Mouse (Mus musculus): ENCODE measurements around the gene Dnajc15. TPM values are rescaled to one million over a fixed set of nuclear protein-coding genes. Genes with fewer than 3 reads are reported as not detected.

Gene Dnajc15
- polyA plus RNA-seq (2016; fragmentation: Nextera tagmentation; extraction: Ambion mirVana): 60.8 and 62.5 TPM in 2 replicates

DNA sequence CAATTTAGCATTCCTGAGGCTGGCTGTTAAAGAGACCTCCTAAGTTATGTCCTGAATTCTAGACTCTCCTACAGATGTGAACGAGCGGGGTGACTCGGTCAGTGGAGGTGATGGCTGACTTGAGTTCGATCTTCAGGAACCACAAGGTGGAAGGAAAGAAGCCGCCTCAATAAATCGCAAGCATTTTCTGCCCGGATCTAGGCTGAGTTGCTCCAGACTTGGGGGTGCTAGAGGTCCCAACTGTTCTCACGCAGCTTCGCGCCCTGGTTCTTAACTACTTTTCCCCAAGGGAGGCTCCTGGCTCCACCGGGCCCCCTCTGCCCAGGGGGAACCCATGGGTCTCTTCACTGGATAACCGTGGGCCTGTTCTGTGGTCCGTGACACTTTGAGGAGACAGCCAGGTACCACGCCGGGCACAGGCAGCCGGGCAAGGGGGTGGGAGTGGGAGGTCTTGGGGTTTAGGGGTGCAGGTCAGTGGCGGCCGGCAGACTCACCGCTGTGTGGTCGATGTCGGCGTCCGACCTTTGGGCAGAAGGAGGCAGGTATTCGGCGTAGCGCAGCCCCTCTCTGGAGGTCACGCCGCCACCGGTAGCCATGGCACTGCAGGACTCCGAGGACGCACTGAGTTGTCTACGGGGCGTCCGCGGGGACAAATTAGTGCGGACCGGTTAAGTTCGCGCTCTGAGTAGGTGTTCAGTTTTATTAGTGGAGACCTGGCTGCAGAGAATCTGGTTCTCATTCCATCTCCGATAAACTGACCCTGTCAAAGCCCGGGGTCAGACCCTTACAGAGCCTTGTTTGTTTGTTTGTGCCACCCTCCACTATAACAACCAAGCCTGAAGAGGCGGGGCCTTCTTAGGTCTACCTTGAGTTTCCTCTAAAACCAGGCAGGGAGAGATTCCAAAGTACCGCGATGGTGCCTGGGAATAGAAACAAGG lies at the start of gene Dnajc15:
TSS of gene Dnajc15 (minus strand) at position 822 of the 938 bp plus-strand sequence.
- H3K9me3 ChIP-seq (replicated peaks): no peaks in the 10 kb centered on the region
- peaks cover 7% of the 10 kb centered on the region for H3K4me1 ChIP-seq
- H3K9ac ChIP-seq: peak within 1 kb of the TSS; percentile 79
- H3K27ac ChIP-seq: peak within 1 kb of the TSS; percentile 48; the same call in 1 of the 2 replicates
- 2% methylated on average over 44 of the region's 44 CpGs for WGBS (ENCODE audit: insufficient replicate concordance)
- H3K36me3 ChIP-seq: no peaks in the 10 kb centered on the region
- H3K4me3 ChIP-seq: peak within 1 kb of the TSS; percentile 76
- H3K27me3 ChIP-seq (replicated peaks): no peaks in the 10 kb centered on the region
- ATAC-seq: peak; percentile 91
- H3K4me2 ChIP-seq: peak within 1 kb of the TSS; percentile 78

DNA sequence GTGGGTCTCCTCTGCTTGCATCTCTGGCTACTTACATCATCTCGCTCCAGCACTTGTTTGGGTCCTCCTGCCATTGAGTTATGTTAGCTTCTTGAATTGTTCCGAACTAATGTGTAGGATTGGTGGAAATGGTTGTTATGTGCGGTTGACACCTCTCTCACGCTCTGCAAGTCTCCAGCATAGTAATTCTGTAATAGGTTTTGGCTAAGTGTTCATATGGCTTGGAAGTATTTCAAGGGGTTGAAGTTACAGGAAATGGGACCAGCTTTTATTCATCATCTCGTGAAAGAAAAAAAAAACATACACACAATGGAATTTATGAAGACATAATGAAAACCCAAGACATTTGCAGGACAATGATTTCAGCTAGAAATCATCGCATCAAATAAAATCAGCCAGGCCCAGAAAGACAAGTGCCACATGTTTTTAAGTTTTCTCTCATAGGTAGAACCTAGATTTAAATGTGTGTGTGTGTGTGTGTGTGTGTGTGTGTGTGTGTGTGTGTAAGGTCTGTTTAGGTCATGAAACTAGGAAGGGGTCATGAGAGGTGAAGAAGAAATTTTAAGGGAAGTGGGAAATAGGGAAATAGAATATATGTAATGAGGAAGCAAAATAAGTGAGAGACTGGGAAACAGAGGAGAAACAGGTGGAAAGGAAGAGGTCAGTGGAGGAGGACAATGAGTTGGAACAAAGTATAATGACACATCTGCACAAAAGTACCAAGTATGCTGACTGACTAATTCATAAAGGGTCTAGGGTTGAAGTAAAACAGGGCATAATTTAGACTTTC lies 48.3 kb upstream of the Dnajc15 start:
- Histone ChIP-seq H3K27me3 (replicated peaks) (no peaks in the 10 kb centered on the region), H3K9me3 (replicated peaks) (no peaks in the 10 kb centered on the region), H3K36me3 (no peaks in the 10 kb centered on the region), H3K4me3 (no peak overlapping the region), H3K27ac (no peak overlapping the region), H3K4me1 (no peaks in the 10 kb centered on the region), H3K9ac (no peak overlapping the region), H3K4me2 (no peak overlapping the region)
- WGBS (ENCODE audit: insufficient replicate concordance): 72% methylated on average over 6 of the region's 6 CpGs
- ATAC-seq: no peak

DNA sequence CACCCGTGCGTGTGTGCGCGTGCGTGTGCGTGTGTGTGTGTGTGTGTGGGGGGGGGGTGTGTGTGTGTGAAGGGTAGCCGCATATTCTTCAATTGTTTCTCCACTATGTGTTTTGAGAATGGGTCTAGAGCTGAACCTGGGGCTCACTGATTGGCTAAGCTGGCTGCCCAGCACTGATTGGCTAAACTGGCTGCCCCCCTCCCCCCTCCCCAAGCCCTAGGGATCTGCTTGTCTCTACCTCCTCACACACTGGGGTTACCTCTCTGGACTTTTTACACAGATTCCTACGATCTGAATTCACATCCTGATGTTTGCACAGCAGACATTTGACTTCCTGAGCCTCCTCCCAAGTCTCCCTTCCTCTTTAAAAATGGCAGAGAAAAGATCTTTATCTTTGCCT lies 46.7 kb upstream of the Dnajc15 start:
- H3K36me3 ChIP-seq: no peaks in the 10 kb centered on the region
- 68% methylated on average over 8 of the region's 8 CpGs for WGBS (ENCODE audit: insufficient replicate concordance)
- no peak overlapping the region for H3K9ac ChIP-seq
- no peak overlapping the region for H3K27ac ChIP-seq
- no peaks in the 10 kb centered on the region for H3K27me3 ChIP-seq (replicated peaks)
- H3K9me3 ChIP-seq (replicated peaks): no peaks in the 10 kb centered on the region
- H3K4me3 ChIP-seq: no peak overlapping the region
- no peak for ATAC-seq
- H3K4me1 ChIP-seq: no peaks in the 10 kb centered on the region
- no peak overlapping the region for H3K4me2 ChIP-seq

DNA sequence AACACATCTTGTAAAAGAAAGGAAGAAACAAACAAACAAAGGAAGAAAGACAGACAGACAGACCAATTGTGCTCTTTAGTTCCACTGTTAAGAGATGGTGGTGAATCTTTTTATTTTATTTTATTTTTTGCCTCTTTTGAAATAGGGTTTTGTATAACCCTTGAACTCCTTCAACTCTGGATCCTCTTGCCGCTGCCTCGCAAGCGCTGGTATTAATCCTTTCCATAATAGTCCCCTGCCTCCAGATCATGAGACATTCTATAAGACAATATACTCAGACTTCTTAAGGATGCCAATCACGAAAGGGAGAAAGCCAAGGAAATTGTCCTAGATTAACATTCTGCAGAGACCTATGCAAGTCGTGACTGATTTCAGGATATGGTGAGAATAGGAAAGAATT lies 40.9 kb upstream of the Dnajc15 start:
- 77% methylated on average over 5 of the region's 5 CpGs for WGBS (ENCODE audit: insufficient replicate concordance)
- no peak overlapping the region for H3K9ac ChIP-seq

DNA sequence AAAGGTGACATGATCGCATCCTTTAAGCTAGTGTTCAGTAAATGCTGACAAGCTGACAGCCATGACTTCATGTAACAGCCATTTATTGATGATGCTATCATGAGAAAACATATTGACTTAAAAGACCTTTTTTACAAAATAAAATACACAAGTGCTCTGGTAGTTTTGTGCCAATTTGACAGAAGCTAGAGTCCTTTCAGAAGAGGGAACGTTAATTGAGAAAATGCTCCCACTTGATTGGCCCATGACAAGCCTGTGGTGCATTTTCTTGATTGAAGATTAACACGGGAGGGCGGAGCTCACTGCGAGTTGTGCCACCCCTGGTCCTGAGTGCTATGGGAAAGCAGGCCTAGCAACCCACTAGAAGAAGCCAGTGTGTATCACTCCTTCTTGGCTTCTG lies 31.7 kb upstream of the Dnajc15 start:
- Histone ChIP-seq H3K27me3 (replicated peaks) (no peaks in the 10 kb centered on the region), H3K4me3 (no peak overlapping the region), H3K9ac (no peak overlapping the region), H3K4me2 (no peak overlapping the region), H3K4me1 (no peaks in the 10 kb centered on the region), H3K9me3 (replicated peaks) (no peaks in the 10 kb centered on the region), H3K36me3 (no peaks in the 10 kb centered on the region), H3K27ac (no peak overlapping the region)
- 68% methylated on average over 5 of the region's 5 CpGs for WGBS (ENCODE audit: insufficient replicate concordance)
- ATAC-seq: no peak

More for the DNA sequence above, 40.9 kb upstream of the Dnajc15 start:
- H3K4me1 ChIP-seq: no peaks in the 10 kb centered on the region
- no peak overlapping the region for H3K4me3 ChIP-seq
- no peaks in the 10 kb centered on the region for H3K9me3 ChIP-seq (replicated peaks)
- H3K36me3 ChIP-seq: no peaks in the 10 kb centered on the region
- no peaks in the 10 kb centered on the region for H3K27me3 ChIP-seq (replicated peaks)
- H3K27ac ChIP-seq: no peak overlapping the region
- ATAC-seq: no peak
- no peak overlapping the region for H3K4me2 ChIP-seq

DNA sequence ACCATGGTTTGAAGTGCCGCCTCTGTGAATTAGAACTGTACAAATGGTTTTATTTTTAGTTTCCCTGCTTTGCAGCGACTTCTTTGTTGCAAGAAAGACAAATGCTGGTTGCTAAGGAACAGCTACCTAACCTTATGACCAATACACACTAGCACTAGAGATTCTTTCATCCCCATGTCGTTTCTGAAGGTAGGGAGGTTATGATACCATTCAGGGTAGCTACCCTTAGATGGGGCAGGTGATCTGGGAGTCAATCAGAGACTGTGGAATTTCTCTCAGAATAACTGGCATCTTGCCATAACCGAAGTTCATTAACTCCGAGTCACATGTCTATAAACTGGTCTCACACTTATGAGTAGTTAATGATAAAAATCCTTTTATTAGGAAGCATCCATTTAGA lies 30.5 kb upstream of the Dnajc15 start:
- Histone ChIP-seq H3K4me2 (no peak overlapping the region), H3K27ac (no peak overlapping the region), H3K9ac (no peak overlapping the region), H3K36me3 (no peaks in the 10 kb centered on the region), H3K9me3 (replicated peaks) (no peaks in the 10 kb centered on the region), H3K27me3 (replicated peaks) (no peaks in the 10 kb centered on the region), H3K4me1 (no peaks in the 10 kb centered on the region), H3K4me3 (no peak overlapping the region)
- no peak for ATAC-seq
- whole genome bisulfite sequencing (ENCODE audit: insufficient replicate concordance): 65% methylated on average over 5 of the region's 5 CpGs

DNA sequence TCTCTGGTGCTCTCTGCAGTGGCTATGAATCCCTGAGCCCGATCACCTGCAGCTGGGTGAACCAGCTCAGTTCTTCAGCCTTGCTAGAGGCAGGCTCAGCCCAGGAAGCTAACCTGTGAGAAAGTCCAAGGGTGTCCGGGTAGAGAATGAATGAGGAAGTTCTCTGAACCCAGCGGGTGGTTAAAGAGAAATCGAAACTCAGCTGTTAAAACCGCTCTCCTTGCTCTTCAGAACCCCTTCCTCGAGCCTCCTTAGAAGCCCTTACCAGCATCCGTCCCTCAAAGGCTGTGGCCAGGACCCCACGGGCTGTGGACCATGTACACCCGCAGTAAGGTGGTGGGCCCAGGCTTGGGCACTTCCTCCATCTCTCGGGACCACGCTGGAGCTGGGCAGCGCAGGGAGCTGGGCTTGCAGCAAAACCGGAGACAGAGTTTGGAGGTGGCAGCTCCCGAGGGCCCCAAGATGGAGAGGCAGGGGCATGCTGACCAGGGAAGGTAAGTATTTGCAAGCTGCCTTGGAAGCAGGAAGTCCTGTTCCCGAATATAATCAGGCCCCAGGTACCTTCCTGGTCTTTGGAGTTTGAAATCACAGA lies 29.3 kb upstream of the Dnajc15 start, which contains the start of gene Epsti1:
TSS of gene Epsti1 (plus strand) at position 69 of the 592 bp plus-strand sequence.
- no peak for ATAC-seq
- Histone ChIP-seq H3K4me1 (no peaks in the 10 kb centered on the region), H3K4me3 (peak within 1 kb of the TSS; percentile 37), H3K27ac (no peak within 1 kb of the TSS), H3K27me3 (replicated peaks) (no peaks in the 10 kb centered on the region), H3K9ac (no peak within 1 kb of the TSS), H3K9me3 (replicated peaks) (no peaks in the 10 kb centered on the region), H3K36me3 (no peaks in the 10 kb centered on the region), H3K4me2 (peak within 1 kb of the TSS; percentile 45)
- 26% methylated on average over 15 of the region's 15 CpGs for WGBS (ENCODE audit: insufficient replicate concordance)

DNA sequence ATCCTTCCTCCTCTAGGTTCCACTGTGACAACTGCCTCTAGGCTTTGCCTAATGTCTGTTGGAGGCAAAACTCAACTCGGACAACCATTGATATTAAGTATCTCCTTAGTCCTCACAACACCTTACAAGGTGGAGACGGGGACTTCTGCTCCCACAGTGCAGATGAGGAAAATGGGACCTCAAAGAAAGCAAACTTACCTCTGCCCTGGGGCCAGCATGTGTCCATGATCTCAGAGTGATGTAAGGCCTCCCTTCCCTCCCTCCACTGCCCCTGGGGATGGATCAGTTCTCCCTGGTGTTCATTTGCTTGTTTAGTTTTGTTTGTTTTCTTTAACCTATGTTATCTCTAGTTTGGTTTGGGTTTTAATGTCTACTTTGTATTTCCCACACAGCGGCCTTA lies 27.6 kb upstream of the Dnajc15 start:
- Histone ChIP-seq H3K4me2 (no peak overlapping the region), H3K4me1 (no peaks in the 10 kb centered on the region), H3K9me3 (replicated peaks) (no peaks in the 10 kb centered on the region), H3K27me3 (replicated peaks) (no peaks in the 10 kb centered on the region), H3K9ac (no peak overlapping the region), H3K36me3 (no peaks in the 10 kb centered on the region), H3K4me3 (no peak overlapping the region), H3K27ac (no peak overlapping the region)
- ATAC-seq: no peak
- 73% methylated on average over 3 of the region's 3 CpGs for WGBS (ENCODE audit: insufficient replicate concordance)

DNA sequence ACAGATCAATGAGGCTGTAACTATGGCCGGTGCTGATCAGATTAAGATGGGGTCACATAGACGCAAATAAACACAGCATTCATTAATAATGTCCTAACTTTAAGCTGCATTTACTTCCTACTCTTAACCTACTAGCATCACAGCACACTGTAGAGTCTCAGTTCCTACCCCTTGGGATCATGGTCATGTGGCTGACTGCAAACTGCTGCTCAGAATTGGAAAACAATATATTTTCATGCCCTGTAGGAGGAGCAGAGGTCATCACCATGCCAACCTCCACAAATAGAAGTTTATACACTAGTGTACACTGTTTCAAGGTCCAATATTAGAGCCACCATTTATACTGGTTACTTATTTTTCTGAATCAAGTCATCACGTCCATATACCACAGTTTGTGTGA lies 21.0 kb upstream of the Dnajc15 start:
- Histone ChIP-seq H3K27ac (no peak overlapping the region), H3K4me1 (no peaks in the 10 kb centered on the region), H3K36me3 (no peaks in the 10 kb centered on the region), H3K4me3 (no peak overlapping the region), H3K4me2 (no peak overlapping the region), H3K9me3 (replicated peaks) (no peaks in the 10 kb centered on the region), H3K9ac (no peak overlapping the region), H3K27me3 (replicated peaks) (no peaks in the 10 kb centered on the region)
- 70% methylated on average over 3 of the region's 3 CpGs for WGBS (ENCODE audit: insufficient replicate concordance)
- no peak for ATAC-seq

DNA sequence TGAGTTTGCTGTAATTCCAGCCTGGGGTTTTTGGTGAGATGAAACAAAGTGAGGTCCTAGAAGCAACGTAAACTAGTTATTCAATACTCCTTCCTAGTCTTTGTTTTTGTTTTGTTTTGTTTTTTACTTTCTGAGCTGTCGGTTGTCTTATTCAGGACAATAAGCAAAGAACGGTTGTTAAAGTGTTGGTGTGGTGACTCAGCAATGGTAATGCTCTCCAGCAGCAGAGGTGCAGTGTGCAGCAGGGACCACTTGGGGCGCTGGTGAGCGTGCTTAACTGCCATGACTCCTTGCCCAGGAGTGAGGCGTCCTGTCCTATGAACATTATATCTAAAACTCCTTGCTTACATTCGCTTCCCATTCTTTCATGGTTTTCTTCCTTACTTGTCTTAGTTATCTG lies 15.0 kb upstream of the Dnajc15 start:
- WGBS (ENCODE audit: insufficient replicate concordance): 68% methylated on average over 7 of the region's 7 CpGs

DNA sequence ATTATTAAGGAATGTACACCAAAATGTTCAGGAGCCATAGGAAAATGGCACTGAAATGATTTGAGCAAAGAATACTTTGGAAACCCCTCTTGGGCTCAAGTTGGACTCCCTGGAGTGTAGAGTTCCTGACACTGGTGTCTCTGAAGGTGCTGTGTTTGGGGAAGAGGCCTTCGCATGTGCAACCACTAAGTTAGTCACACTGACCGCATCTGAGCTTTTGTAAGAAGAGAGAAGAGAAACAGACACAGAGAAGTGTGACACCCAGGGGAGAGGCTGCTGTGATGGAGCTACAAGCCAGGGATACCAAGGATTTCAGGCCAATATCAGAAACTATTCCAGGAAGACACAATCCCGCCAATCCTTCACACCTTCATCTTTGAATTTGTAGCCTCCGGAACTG lies 12.0 kb upstream of the Dnajc15 start:
- no peaks in the 10 kb centered on the region for H3K36me3 ChIP-seq
- H3K4me2 ChIP-seq: no peak overlapping the region
- no peak overlapping the region for H3K9ac ChIP-seq
- 0 out of 2 replicates have a peak, but pooled peaks cover 6% of the 10 kb centered on the region for H3K9me3 ChIP-seq (replicated peaks)
- no peaks in the 10 kb centered on the region for H3K27me3 ChIP-seq (replicated peaks)
- no peak overlapping the region for H3K27ac ChIP-seq
- H3K4me3 ChIP-seq: no peak overlapping the region
- ATAC-seq: no peak
- no peaks in the 10 kb centered on the region for H3K4me1 ChIP-seq
- WGBS (ENCODE audit: insufficient replicate concordance): 70% methylated on average over 4 of the region's 4 CpGs

More for the DNA sequence above, 15.0 kb upstream of the Dnajc15 start:
- ATAC-seq: no peak
- Histone ChIP-seq H3K4me2 (no peak overlapping the region), H3K27ac (no peak overlapping the region), H3K9me3 (replicated peaks) (0 out of 2 replicates have a peak, but pooled peaks cover 6% of the 10 kb centered on the region), H3K9ac (no peak overlapping the region), H3K36me3 (no peaks in the 10 kb centered on the region), H3K27me3 (replicated peaks) (no peaks in the 10 kb centered on the region), H3K4me3 (no peak overlapping the region), H3K4me1 (no peaks in the 10 kb centered on the region)

Measured in liver, embryonic 12.5 days (tissue).